Mouse (Mus musculus) liver, embryonic 11.5 days (tissue): ENCODE results near the gene Olfr229. TPM values are rescaled to one million over a fixed set of nuclear protein-coding genes. Genes with fewer than 3 reads are reported as not detected.
"Not testable (repeated sequence)": the region's sequence is repeated elsewhere in the genome, so short reads cannot be mapped to it uniquely, and the experiment has no call there.

ENCODE experiments used
- ATAC-seq: fragments of 200-750 bp; cut with Nextera tagmentation; replicated peaks from 2 replicates; pipeline ENCODE4 v1.8.0; 2017; ENCODE audit warnings: moderate number of reproducible peaks, mild to moderate bottlenecking, moderate TSS enrichment, moderate library complexity; ENCODE audit not compliant: low FRiP score
- DNase-seq: peaks from one replicate; pipeline ENCODE4 v3.0.0-alpha.2; 2017; ENCODE audit warnings: low spot score
- H3K27ac ChIP-seq: fragments of 300-500 bp; sonication (generic); 2 replicates; pipeline ENCODE4 v1.5.1; 2014; ENCODE audit warnings: mild to moderate bottlenecking, low read depth, low read length, control low read depth
- H3K27me3 ChIP-seq: fragments of 300-500 bp; sonication (generic); replicated peaks from 2 replicates; pipeline ENCODE4 v1.6.1; 2014; ENCODE audit warnings: low read length, mixed read lengths; ENCODE audit not compliant: control insufficient read depth, insufficient read depth
- H3K36me3 ChIP-seq: fragments of 300-500 bp; sonication (generic); 2 replicates; pipeline ENCODE4 v1.6.1; 2014; ENCODE audit warnings: mild to moderate bottlenecking, low read length, moderate library complexity, mixed read lengths; ENCODE audit not compliant: control insufficient read depth, insufficient read depth
- H3K4me1 ChIP-seq: fragments of 300-500 bp; sonication (generic); replicated peaks from 2 replicates; pipeline ENCODE4 v1.6.1; 2014; ENCODE audit warnings: low read length, mixed read lengths; ENCODE audit not compliant: control insufficient read depth, insufficient read depth
- H3K4me2 ChIP-seq: fragments of 300-500 bp; sonication (generic); 2 replicates; pipeline ENCODE4 v1.6.1; 2014; ENCODE audit warnings: mild to moderate bottlenecking, control low read depth, moderate library complexity
- H3K4me3 ChIP-seq: fragments of 300-500 bp; sonication (generic); 2 replicates; pipeline ENCODE4 v1.5.1; 2014; ENCODE audit warnings: low read depth, low read length, control low read depth
- H3K9ac ChIP-seq: fragments of 300-500 bp; sonication (generic); 2 replicates; pipeline ENCODE4 v1.6.1; 2014; ENCODE audit warnings: low read depth, low read length, control low read depth
- H3K9me3 ChIP-seq: fragments of 300-500 bp; sonication (generic); 2 replicates; pipeline ENCODE4 v1.6.1; 2016; ENCODE audit warnings: low read length, inconsistent platforms, mixed read lengths; ENCODE audit not compliant: control insufficient read depth
- WGBS: fragments of 180-500 bp; shearing (Covaris S2); extraction: QIAGEN DNeasy Blood & Tissue Kit; methylation state at CpG from one replicate; pipeline ENCODE4 v1.1.7; 2014; 5-methylcytosine and 5-hydroxymethylcytosine counted together
- polyA plus RNA-seq: library from polyadenylated mRNA; unstranded; fragments of >200 nt; fragmentation: Nextera tagmentation; extraction: Ambion mirVana; gene quantifications from 2 replicates; pipeline ENCODE4 v1.2.1, GENCODE M21; 2014

The Olfr229 gene
- polyA plus RNA-seq: not detected in 2 replicates

GRCm38 (mm10) chr9:39907036-39907435, at the start of gene Olfr229:
TSS of gene Olfr229 (plus strand) at chr9:39907336.
- Histone ChIP-seq H3K27ac (no peak within 1 kb of the TSS), H3K4me2 (no peak within 1 kb of the TSS), H3K4me3 (no peak within 1 kb of the TSS), H3K9ac (no peak within 1 kb of the TSS), H3K9me3 (no peaks in the 10 kb centered on the region), H3K27me3 (no peaks in the 10 kb centered on the region), H3K36me3 (no peaks in the 10 kb centered on the region), H3K4me1 (no peaks in the 10 kb centered on the region)
- ATAC-seq (no peak), DNase-seq (no peak)
- 66% methylated on average over 2 of the region's 2 CpGs for WGBS

GRCm38 (mm10) chr9:39866122-39866521, 41.0 kb upstream of the Olfr229 start, which contains the start of gene Olfr972:
TSS of gene Olfr972 (plus strand) at chr9:39866422.
- Histone ChIP-seq H3K4me3 (no peak within 1 kb of the TSS), H3K4me2 (no peak within 1 kb of the TSS), H3K9ac (no peak within 1 kb of the TSS), H3K9me3 (no peaks in the 10 kb centered on the region), H3K4me1 (no peaks in the 10 kb centered on the region), H3K36me3 (no peaks in the 10 kb centered on the region), H3K27me3 (no peaks in the 10 kb centered on the region), H3K27ac (no peak within 1 kb of the TSS)
- DNase-seq (no peak), ATAC-seq (no peak)
- 62% methylated on average over 2 of the region's 2 CpGs for WGBS

- H3K27me3 ChIP-seq, DNase-seq, H3K9me3 ChIP-seq, H3K36me3 ChIP-seq, H3K4me2 ChIP-seq, H3K27ac ChIP-seq, ATAC-seq, H3K9ac ChIP-seq, H3K4me1 ChIP-seq, H3K4me3 ChIP-seq: not testable (repeated sequence)
- WGBS: 70% methylated on average over 1 of the region's 1 CpGs
These were observed 35.1 kb upstream of the Olfr229 start for GRCm38 (mm10) chr9:39871986-39872385.

GRCm38 (mm10) chr9:39877541-39878396, 29.4 kb upstream of the Olfr229 start:
- H3K4me3 ChIP-seq, H3K27ac ChIP-seq, H3K27me3 ChIP-seq, DNase-seq, H3K9ac ChIP-seq, ATAC-seq, H3K4me2 ChIP-seq, H3K9me3 ChIP-seq, H3K4me1 ChIP-seq, H3K36me3 ChIP-seq: not testable (repeated sequence)
- WGBS: no CpG with 5 or more reads among the region's 4 CpGs

- WGBS: 44% methylated on average over 6 of the region's 6 CpGs
- DNase-seq (no peak), ATAC-seq (no peak; the same call in 1 of the 2 replicates)
- Histone ChIP-seq H3K4me2 (no peak overlapping the region), H3K36me3 (no peaks in the 10 kb centered on the region), H3K4me3 (no peak overlapping the region), H3K27ac (no peak overlapping the region), H3K27me3 (no peaks in the 10 kb centered on the region), H3K9me3 (no peaks in the 10 kb centered on the region), H3K9ac (no peak overlapping the region), H3K4me1 (no peaks in the 10 kb centered on the region)
These were observed 2.0 kb upstream of the Olfr229 start for GRCm38 (mm10) chr9:39905106-39905505.

GRCm38 (mm10) chr9:39909939-39910338, 2.8 kb downstream of the Olfr229 start:
- Histone ChIP-seq H3K4me2 (no peak overlapping the region), H3K4me3 (no peak overlapping the region), H3K4me1 (no peaks in the 10 kb centered on the region), H3K36me3 (no peaks in the 10 kb centered on the region), H3K27ac (no peak overlapping the region), H3K9me3 (no peaks in the 10 kb centered on the region), H3K27me3 (no peaks in the 10 kb centered on the region), H3K9ac (no peak overlapping the region)
- DNase-seq: no peak
- 77% methylated on average over 3 of the region's 3 CpGs for WGBS
- ATAC-seq: no peak

DNA sequence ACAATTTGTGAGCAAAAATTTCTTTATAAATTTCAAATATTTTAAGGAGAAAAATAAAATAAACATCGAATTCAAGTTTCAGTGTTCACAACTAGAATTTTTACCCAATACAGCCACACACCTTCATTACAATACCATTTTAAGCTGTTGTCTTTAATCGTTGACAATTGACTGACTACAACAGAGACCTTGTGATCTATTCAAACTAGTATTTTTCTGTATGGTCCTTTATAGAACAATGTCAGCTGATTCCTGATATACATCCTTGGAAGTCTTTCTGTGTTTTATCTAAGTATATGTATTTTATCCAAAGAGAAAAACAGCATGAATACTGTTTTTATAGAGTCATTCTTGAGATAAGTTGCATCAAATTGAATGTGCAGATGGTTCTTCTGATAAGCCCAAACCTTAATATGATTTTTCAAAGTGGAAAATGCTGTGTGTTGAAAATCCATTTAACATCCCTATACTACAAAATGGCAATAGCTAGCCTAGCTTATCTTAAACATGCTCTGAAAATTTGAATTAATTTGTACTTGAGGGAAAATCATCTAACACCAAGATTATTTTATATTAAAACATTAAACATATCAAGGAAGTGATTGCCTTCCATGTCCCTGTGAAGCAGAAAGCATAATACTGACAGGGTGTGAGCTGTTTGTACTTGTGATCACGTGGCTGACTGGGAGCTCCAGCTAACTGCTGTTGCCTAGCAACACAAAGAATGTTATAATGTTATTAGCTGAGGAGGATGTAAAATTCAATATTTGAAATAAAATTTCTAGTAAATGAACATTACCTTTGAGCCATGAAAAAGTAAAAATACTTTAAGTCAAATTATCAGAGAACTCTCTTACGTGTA, 21.1 kb downstream of the Olfr229 start:
- not testable (repeated sequence) for ATAC-seq, DNase-seq, H3K4me3 ChIP-seq, H3K27me3 ChIP-seq, H3K9me3 ChIP-seq, H3K36me3 ChIP-seq, H3K4me1 ChIP-seq, H3K4me2 ChIP-seq, H3K9ac ChIP-seq, H3K27ac ChIP-seq
- no CpG with 5 or more reads among the region's 4 CpGs for WGBS

GRCm38 (mm10) chr9:39928837-39929236, 21.7 kb downstream of the Olfr229 start:
- H3K27me3 ChIP-seq, H3K9ac ChIP-seq, H3K9me3 ChIP-seq, H3K36me3 ChIP-seq, ATAC-seq, H3K27ac ChIP-seq, DNase-seq, H3K4me1 ChIP-seq, H3K4me3 ChIP-seq, H3K4me2 ChIP-seq: not testable (repeated sequence)
- 70% methylated on average over 1 of the region's 1 CpGs for WGBS
